In the genomic region with DNA sequence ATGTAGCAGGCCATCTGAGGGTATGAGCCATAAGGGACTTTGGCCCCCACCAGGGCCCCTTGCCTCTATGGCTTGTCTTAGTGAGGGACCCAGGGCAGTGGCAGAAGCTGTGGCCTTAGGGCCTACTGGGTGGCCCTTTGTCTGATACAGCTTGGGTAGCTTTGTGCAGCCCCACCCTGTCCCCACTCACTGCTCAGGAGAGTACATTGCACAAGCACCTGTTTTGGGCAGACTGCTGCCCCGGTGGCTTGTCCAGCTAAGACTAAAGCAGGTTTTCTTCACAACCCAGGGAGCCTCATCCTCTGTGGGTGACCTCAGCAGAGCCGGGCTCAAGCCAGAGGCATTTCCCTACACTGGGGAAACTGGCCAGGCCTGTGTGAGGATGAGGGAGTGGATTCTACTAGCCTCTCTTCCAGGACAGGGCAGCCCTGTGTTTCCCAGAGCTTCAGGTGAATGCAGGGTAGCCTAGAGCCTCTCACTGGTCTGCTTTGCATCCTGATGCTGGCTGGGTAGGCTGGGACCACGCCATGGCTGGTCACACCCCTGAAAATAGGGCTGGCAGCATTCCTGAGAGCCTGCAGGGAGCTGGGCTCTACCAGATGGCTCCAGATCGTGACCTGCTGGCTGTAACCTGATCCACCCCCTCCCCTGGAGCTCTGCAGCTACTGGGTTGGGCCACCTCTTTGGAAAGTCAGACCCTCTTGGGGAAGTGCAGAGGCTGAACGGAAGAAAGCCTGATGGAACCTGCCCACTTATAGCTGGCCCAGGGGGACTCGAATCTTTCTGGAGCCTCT, we compare ENCODE assay signal across 8 mouse cellular contexts. TPM values are rescaled to one million over a fixed set of nuclear protein-coding genes. Genes with fewer than 3 reads are reported as not detected.
DNase-seq lines count a peak whose midpoint lies in the region; ATAC-seq lines count a peak whose summit lies in the region.

No protein-coding gene starts in this region.

- H3K9ac ChIP-seq in neural tube, embryonic 15.5 days (replicated peaks), result no peak overlapping the region
- H3K9ac ChIP-seq in hindbrain, embryonic 12.5 days, result no peak overlapping the region
- H3K9ac ChIP-seq in limb, embryonic 15.5 days, result no peak overlapping the region

- peak; percentile 72 for DNase-seq in neural tube, embryonic 10.5 days (ENCODE audit: extremely low spot score, low spot score)
- peak; percentile 93 for DNase-seq in forelimb bud, embryonic 11.5 days (ENCODE audit: low read depth, low spot score)
- DNase-seq in urinary bladder, postnatal 4 days (ENCODE audit: low spot score in 2 of 2), result peak; percentile 46 to 68
- no peak for DNase-seq in thymus, postnatal 4 days

- no peaks in the 10 kb centered on the region for H3K36me3 ChIP-seq in neural tube, embryonic 15.5 days
- H3K36me3 ChIP-seq in hindbrain, embryonic 12.5 days, result no peaks in the 10 kb centered on the region
- no peaks in the 10 kb centered on the region for H3K36me3 ChIP-seq in limb, embryonic 15.5 days

- H3K27me3 ChIP-seq in neural tube, embryonic 15.5 days (replicated peaks), result no peaks in the 10 kb centered on the region
- peaks cover 7% of the 10 kb centered on the region; the same call in 1 of the 2 replicates for H3K27me3 ChIP-seq in hindbrain, embryonic 12.5 days
- no peaks in the 10 kb centered on the region for H3K27me3 ChIP-seq in limb, embryonic 15.5 days

- H3K4me1 ChIP-seq in neural tube, embryonic 15.5 days, result 0 out of 2 replicates have a peak, but pooled peaks cover 7% of the 10 kb centered on the region
- H3K4me1 ChIP-seq in hindbrain, embryonic 12.5 days, result peaks cover 22% of the 10 kb centered on the region
- peaks cover 41% of the 10 kb centered on the region for H3K4me1 ChIP-seq in limb, embryonic 15.5 days

- no peak for ATAC-seq in neural tube, embryonic 15.5 days (ENCODE audit: low FRiP score)
- ATAC-seq in hindbrain, embryonic 12.5 days (ENCODE audit: low FRiP score), result no peak
- ATAC-seq in limb, embryonic 15.5 days (ENCODE audit: insufficient number of reproducible peaks, low FRiP score, low TSS enrichment, low read depth), result peak; percentile 80
- no peak for ATAC-seq in erythroblast, adult 5-6 weeks (replicated peaks; ENCODE audit: low FRiP score, poor library complexity, severe bottlenecking)

- no peaks in the 10 kb centered on the region for H3K9me3 ChIP-seq in neural tube, embryonic 15.5 days (replicated peaks)
- no peaks in the 10 kb centered on the region for H3K9me3 ChIP-seq in hindbrain, embryonic 12.5 days (replicated peaks)
- H3K9me3 ChIP-seq in limb, embryonic 15.5 days, result no peaks in the 10 kb centered on the region

- 18% methylated on average over 6 of the region's 6 CpGs for WGBS in neural tube, embryonic 15.5 days
- WGBS in hindbrain, embryonic 12.5 days, result 11% methylated on average over 6 of the region's 6 CpGs
- WGBS in limb, embryonic 15.5 days, result 7% methylated on average over 6 of the region's 6 CpGs

- no peak overlapping the region for H3K4me2 ChIP-seq in neural tube, embryonic 15.5 days
- H3K4me2 ChIP-seq in hindbrain, embryonic 12.5 days (replicated peaks), result no peak overlapping the region
- 0 out of 2 replicates have a peak overlapping the region, but pooled peaks have one; percentile 10 for H3K4me2 ChIP-seq in limb, embryonic 15.5 days

- no peak overlapping the region for H3K27ac ChIP-seq in neural tube, embryonic 15.5 days (replicated peaks)
- 0 out of 2 replicates have a peak overlapping the region, but pooled peaks have one; percentile 13 for H3K27ac ChIP-seq in hindbrain, embryonic 12.5 days
- H3K27ac ChIP-seq in limb, embryonic 15.5 days, result peak overlapping the region; percentile 67

- no peak overlapping the region for H3K4me3 ChIP-seq in neural tube, embryonic 15.5 days (replicated peaks)
- no peak overlapping the region for H3K4me3 ChIP-seq in hindbrain, embryonic 12.5 days
- H3K4me3 ChIP-seq in limb, embryonic 15.5 days, result no peak overlapping the region

RNA-seq across cellular contexts. Expression of a gene that starts 17.9 kb away (rescaled TPM):
- 0.88 and 1.9 TPM in 2 replicates for polyA plus RNA-seq in neural tube, embryonic 15.5 days (2015; fragmentation: Nextera tagmentation; extraction: Ambion mirVana)
- 1.0 and 2.0 TPM in 2 replicates for polyA plus RNA-seq in hindbrain, embryonic 12.5 days (2016; fragmentation: Nextera tagmentation; extraction: Ambion mirVana)
- 1.1 and 2.1 TPM in 2 replicates for polyA plus RNA-seq in limb, embryonic 15.5 days (2015; fragmentation: Nextera tagmentation; extraction: Ambion mirVana)
- not detected in 2 replicates for total RNA-seq in erythroblast, adult 5-6 weeks (2015; ENCODE audit: low replicate concordance)
- total RNA-seq in erythroblast, adult 5-6 weeks (2017; ENCODE audit: low replicate concordance), result not detected in 2 replicates

RNA-seq across cellular contexts. Expression of a gene that starts 29.6 kb away (rescaled TPM):
- 1.8 and 3.9 TPM in 2 replicates for polyA plus RNA-seq in neural tube, embryonic 15.5 days (2015; fragmentation: Nextera tagmentation; extraction: Ambion mirVana)
- polyA plus RNA-seq in hindbrain, embryonic 12.5 days (2016; fragmentation: Nextera tagmentation; extraction: Ambion mirVana), result 3.1 and 3.4 TPM in 2 replicates
- 22.1 and 22.8 TPM in 2 replicates for polyA plus RNA-seq in limb, embryonic 15.5 days (2015; fragmentation: Nextera tagmentation; extraction: Ambion mirVana)
- total RNA-seq in erythroblast, adult 5-6 weeks (2015; ENCODE audit: low replicate concordance), result not detected in 2 replicates
- not detected in 2 replicates for total RNA-seq in erythroblast, adult 5-6 weeks (2017; ENCODE audit: low replicate concordance)

RNA-seq across cellular contexts. Expression of a gene that starts 55.0 kb away (rescaled TPM):
- 92.9 and 94.5 TPM in 2 replicates for polyA plus RNA-seq in neural tube, embryonic 15.5 days (2015; fragmentation: Nextera tagmentation; extraction: Ambion mirVana)
- 83.3 and 88.7 TPM in 2 replicates for polyA plus RNA-seq in hindbrain, embryonic 12.5 days (2016; fragmentation: Nextera tagmentation; extraction: Ambion mirVana)
- polyA plus RNA-seq in limb, embryonic 15.5 days (2015; fragmentation: Nextera tagmentation; extraction: Ambion mirVana), result 97.1 and 98.8 TPM in 2 replicates
- 1.3 and 11.1 TPM in 2 replicates for total RNA-seq in erythroblast, adult 5-6 weeks (2015; ENCODE audit: low replicate concordance)
- total RNA-seq in erythroblast, adult 5-6 weeks (2017; ENCODE audit: low replicate concordance), result 5.3 and 16.4 TPM in 2 replicates
